Mouse (Mus musculus) urinary bladder, postnatal 4 days (tissue): ENCODE data around the gene Ank3.

Experiments used
- DNase-seq, 2 experiments: peaks; one replicate each; pipeline ENCODE4 v3.0.0; 2021 to 2022; ENCODE audit warnings: low spot score in 2 of 2

Ank3 gene

GRCm38 (mm10) chr10:69777065-69777645, 378.6 kb downstream of the Ank3 start:
- no peak for DNase-seq

GRCm38 (mm10) chr10:69777736-69778135, 379.2 kb downstream of the Ank3 start:
- DNase-seq = no peak

- no peak for DNase-seq
Observed at GRCm38 (mm10) chr10:69779246-69779645, 380.7 kb downstream of the Ank3 start.

DNA sequence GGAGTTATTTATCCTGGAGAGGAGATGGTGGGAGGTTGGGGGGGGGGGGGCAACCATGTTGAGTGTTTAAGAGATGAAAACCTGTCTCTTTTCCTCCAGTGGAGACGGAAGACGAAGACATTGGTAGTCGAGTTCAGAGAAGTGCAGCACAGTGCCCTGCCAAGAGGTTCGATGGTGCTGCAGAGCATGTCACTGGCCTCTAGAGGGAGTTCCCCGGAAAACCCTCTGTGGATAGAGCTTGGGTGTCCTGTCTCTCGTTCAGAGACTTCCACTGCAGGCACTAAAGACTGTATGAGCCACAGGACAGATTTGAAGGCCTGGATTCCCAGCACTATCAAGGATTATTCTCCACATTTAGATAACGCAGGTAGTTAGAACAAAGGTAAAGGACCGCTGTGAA, 382.9 kb downstream of the Ank3 start:
- peak in 1 of 2 experiments; percentile 29 for DNase-seq

DNA sequence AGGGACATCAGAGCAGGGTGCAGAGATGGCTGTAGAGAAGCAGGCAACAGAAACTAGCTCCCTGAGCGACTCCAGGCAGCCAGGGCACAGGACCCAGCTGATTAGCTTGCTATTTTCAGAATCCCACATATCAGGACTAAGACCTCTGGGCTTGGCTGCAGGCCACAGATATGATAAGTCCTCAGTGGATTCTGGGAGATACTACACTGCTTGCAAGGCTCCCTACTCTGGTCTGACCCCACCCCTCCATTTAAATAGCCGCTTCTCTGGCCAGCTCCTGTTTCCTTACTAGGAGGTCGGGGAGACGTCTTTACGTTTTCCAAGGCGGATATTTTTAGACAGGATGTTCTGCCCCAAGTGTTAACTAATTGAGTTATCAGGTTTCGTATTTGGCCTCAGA, 386.7 kb downstream of the Ank3 start:
- no peak for DNase-seq

DNA sequence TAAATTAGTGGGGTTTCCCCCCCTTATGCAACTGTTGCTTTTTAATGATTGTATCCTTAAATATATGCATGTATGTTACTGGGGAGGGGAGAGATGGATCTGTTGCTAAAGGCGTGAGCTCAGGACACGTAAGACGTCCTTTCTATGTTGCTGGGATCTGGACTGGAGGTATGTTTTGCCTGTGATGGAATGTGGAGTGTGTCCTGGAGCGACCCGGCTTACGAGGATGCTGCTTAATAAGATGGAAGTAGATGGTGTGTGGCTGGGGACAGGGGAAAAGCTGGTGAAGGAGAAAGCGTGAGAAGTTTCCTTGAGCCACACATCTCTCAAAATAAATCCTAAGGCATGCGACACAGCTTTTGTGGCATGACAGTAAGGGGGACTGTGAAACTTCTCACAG, 387.1 kb downstream of the Ank3 start:
- DNase-seq = no peak

- no peak for DNase-seq
Observed at GRCm38 (mm10) chr10:69786220-69786993, 387.8 kb downstream of the Ank3 start.

- no peak for DNase-seq
Observed at GRCm38 (mm10) chr10:69787379-69787778, 388.8 kb downstream of the Ank3 start.

- DNase-seq = no peak
Observed at GRCm38 (mm10) chr10:69790606-69791005, 392.0 kb downstream of the Ank3 start.

- no peak for DNase-seq
Observed at GRCm38 (mm10) chr10:69791951-69792350, 393.4 kb downstream of the Ank3 start.

GRCm38 (mm10) chr10:69792400-69792799, 393.8 kb downstream of the Ank3 start:
- no peak for DNase-seq

DNA sequence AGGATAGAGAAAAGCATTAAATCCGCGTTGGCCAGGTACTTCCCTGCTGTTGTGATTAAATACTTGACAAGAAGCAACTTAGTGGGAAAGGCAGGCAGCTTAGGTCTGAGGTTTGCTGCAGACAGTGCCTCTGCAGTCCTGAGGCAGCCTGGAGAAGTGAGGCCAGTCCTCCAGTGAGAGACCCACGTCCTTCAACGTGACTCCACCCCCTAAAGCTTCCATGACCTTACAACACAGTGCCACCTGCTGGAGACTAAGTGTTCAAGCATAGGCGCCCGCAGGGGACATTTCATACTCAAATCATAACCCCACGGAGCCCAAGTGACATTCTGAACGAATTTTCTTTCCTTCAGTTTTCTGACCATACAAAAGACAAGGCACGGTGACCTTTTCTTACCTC, 394.5 kb downstream of the Ank3 start:
- DNase-seq = peak; percentile 26 to 64

DNA sequence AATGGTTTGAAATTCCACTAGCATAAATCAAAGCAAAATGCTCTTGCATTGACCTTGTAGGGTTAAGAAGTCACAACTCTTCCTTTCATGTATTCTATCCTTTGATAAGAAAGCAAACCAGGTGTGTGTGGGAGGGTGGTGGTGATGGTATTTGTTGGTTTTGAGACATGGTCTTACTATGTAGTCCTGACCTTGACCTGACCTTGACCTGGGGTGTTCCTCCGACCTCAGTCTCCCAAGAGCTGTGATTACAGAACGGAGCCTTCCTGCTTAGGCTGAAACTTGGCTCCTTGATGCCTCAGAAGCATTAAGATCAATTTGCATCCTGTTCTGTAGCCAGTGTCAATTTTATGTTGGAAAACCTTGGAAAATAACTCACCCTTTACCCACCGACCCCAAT, 397.1 kb downstream of the Ank3 start:
- no peak for DNase-seq

GRCm38 (mm10) chr10:69796421-69796886, 397.9 kb downstream of the Ank3 start:
- no peak for DNase-seq

- no peak for DNase-seq
Observed at GRCm38 (mm10) chr10:69803135-69803756, 404.7 kb downstream of the Ank3 start.

DNA sequence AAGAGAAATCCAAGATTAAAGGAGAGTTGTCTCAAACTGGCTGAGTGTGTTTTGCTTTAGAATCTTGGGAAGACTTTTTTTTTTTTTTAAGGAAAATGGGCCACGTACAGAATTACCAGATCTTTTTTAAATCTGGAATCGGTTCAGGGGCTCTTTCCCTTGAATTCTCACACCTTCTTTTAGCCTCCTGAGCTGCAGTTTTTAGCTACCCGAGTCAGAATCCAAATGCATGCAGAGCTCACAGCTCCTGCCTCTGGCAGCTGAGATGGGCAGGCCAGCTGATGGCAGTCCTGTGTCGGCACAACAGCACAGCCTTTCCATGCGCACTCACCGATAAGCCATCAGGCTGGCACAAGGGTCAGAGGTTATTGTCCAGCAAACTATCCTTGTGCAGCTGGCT, 406.0 kb downstream of the Ank3 start:
- DNase-seq = no peak

- DNase-seq = no peak
Observed at GRCm38 (mm10) chr10:69810785-69811184, 412.2 kb downstream of the Ank3 start.

DNA sequence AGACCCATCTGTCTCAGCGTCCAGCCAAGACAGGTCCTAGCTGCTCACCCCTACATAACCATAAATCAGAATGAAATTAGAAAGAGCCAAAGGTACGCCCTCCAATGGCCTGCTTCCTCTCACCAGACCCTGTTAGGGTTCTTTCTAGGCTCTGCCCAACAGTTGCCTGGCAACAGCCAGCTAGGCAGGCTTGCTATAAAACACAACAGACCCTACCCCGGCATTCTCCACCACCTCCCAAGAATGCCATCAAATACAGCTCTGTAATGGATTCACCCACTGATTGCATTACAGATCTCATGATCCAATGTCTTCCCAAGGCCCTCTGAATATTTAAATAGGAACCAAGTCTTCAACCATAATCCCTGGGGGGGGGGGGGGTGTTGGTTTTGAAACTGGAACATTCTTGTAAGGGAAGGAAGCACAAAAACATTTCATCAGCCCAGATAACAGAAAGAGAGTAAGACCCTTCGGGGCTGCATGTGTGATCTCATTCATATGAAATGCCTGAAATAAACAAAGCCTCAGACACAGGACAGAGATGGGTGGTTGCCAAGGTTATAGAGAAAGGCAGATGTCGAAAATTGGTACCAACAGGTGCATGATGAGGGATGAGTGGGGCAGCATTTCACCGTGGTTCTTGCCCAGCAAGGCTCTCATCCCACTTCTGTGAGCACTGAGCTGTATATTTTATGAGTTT, 415.4 kb downstream of the Ank3 start:
- DNase-seq = no peak

DNA sequence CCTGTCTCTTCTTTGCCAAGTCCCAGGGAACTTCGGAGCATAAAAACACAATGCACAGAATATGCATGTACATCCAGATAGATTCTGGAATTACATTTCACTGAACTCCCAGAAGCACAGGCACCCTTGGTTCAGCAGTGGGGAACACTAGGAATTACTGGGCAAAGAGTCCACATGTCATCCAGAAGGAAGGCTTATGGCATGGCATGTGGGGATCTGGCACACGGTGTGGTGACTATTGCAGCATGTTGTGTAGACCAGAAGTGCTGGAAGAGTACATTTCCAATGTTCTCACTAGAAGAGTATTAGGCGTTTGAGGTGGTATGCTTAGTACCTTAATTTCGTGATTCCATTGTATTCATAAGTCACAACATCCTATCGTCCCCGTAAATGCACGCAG, 422.7 kb downstream of the Ank3 start:
- no peak for DNase-seq

DNA sequence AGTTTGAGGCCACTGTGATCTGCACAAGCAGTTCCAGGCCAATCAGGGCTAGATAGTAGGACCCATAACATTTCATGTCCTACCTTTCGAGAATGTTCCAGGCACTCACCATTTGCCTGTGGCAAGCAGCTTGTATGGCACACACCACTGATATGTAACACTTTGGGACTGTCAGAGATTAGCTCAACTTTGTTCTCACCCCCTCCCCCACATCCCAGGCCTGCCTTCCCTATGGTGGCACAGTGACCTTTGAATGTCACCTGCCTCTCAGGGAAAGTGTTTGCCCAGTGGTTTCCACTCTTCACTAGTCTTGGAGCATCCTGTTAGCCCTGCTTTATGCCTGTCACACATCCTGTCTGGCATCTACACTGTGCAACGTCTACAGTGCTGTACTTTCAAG, 430.2 kb downstream of the Ank3 start:
- DNase-seq = no peak

DNA sequence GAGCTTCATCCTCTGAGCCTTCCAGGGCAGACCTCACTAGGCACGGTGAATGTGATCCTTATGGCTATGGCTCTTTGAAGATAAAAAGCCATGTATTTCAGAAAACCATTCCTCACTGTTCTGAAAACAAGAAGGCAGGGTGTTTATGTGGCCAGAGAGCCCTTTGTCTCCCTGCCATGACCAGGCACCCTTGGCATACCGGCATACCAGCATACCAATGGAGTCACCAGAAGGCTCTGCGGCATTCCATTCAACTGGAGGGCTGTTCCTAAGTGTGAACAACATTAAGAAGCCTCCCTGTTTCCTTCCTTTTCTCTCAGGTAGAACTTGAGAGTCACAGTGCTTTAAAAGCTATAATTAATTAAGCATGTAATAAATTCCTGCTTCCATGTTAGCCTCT, 430.7 kb downstream of the Ank3 start:
- DNase-seq = no peak

DNA sequence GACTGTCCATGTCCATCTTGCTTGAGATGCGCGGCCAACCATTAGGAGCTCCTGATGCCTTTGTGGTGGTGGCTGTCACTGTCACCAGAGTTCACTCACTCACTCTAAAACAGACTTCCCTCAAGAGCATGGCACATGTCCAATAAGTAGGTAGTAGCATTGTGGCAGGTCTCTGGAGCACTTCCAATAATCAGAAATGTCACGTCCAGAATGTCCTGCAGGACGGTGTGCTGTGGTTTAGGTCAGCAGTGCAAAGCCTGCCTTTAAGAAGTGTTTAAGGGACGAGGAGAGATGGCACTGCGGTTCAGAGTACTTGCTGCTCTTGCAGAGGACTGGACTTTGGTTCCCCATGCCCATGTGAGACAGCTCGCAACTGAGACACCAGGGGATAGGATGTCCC, 433.0 kb downstream of the Ank3 start:
- no peak for DNase-seq
